Mouse (Mus musculus): ENCODE results near the gene Iqcg. TPM values are rescaled to one million over a fixed set of nuclear protein-coding genes. Genes with fewer than 3 reads are reported as not detected.
"Not testable (repeated sequence)": the region's sequence is repeated elsewhere in the genome, so short reads cannot be mapped to it uniquely, and the experiment has no call there.

The Iqcg gene
- total RNA-seq, 2 experiments from 2014 or later, result 6.0 to 9.7 TPM

- intact Hi-C loops (cut with DNase I), result no loop called here
- DNase-seq (ENCODE audit: extremely low spot score in 1 of 2, low spot score in 2 of 2), result peak in 1 of 2 experiments; percentile 45
Observed at GRCm38 (mm10) chr16:33056786-33057185, 768 bp upstream of the Iqcg start.

GRCm38 (mm10) chr16:33055655-33056054, 363 bp downstream of the Iqcg start:
- intact Hi-C loops (cut with DNase I), result no loop called here
- DNase-seq (ENCODE audit: extremely low spot score in 1 of 2, low spot score in 2 of 2), result no peak

DNA sequence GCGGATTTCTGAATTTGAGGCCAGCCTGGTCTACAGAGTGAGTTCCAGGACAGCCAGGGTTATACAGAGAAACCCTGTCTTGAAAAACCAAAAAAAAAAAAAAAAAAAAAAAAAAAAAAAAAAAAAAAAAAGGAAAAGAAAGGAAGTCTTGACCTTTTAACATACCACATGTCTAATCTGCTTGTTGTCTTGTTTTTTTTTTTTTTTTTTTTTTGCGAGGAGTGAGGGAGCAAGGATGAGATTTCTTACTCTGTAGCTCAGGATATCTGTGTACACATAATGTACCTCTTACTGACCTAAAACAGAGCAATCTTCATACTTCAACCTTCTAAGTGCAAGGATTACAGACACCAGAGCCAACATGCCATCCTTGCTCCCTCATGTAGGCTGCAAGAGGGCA, 1.1 kb downstream of the Iqcg start:
- DNase-seq (ENCODE audit: extremely low spot score in 1 of 2, low spot score in 2 of 2); intact Hi-C loops (cut with DNase I): not testable (repeated sequence)

GRCm38 (mm10) chr16:33053141-33053540, 2.9 kb downstream of the Iqcg start:
- DNase-seq (ENCODE audit: extremely low spot score in 1 of 2, low spot score in 2 of 2), result no peak
- intact Hi-C loops (cut with DNase I), result no loop called here

DNA sequence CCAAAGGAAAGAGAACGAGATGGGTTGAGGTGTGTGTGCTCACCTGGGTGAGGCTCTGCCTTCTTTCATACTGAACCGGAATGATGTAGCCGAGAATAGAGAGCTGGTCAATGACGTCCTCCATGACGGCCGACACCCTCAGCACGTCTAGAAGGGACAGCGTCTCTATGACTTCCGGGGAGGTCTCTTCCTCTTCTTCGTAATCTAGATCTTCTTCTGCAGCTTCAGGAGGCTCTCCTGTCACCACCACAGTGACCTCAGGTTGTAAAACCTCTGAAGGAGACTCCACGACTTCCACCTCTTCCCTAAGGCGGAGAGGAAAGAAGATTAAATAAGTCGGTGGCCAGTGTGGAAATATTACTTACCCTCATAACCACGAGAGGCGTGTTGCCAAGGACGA, 6.2 kb downstream of the Iqcg start:
- intact Hi-C loops (cut with DNase I), result no loop called here
- DNase-seq (ENCODE audit: extremely low spot score in 1 of 2, low spot score in 2 of 2), result no peak

- intact Hi-C loops (cut with DNase I), result no loop called here
Observed at GRCm38 (mm10) chr16:33048686-33049085, 7.3 kb downstream of the Iqcg start.

GRCm38 (mm10) chr16:33048004-33048403, 8.0 kb downstream of the Iqcg start:
- no peak for DNase-seq (ENCODE audit: extremely low spot score in 1 of 2, low spot score in 2 of 2)
- intact Hi-C loops (cut with DNase I), result no loop called here

More at GRCm38 (mm10) chr16:33048686-33049085, 7.3 kb downstream of the Iqcg start:
- no peak for DNase-seq (ENCODE audit: extremely low spot score in 1 of 2, low spot score in 2 of 2)

GRCm38 (mm10) chr16:33043268-33043667, 12.8 kb downstream of the Iqcg start:
- no peak for DNase-seq (ENCODE audit: extremely low spot score in 1 of 2, low spot score in 2 of 2)
- intact Hi-C loops (cut with DNase I), result no loop called here

DNA sequence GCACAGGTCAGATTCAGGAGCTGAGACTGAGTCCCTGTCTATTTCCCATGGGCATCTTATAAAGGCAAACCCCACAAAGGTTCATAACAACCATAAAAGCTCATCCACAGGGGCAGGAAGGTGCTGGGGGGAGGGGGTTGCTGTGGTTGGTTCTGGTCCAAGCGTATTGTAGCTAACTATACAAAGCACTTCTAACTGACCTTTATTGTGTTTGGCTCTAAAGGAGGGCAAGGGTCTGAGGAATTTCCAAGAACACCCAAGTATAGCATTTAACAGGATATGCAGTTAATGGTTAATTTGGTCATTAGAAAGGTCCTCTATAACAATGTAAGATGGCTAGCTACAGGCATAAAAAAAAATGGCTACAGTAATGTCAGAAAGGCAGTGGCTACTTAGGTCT, 13.3 kb downstream of the Iqcg start:
- intact Hi-C loops (cut with DNase I), result no loop called here
- no peak for DNase-seq (ENCODE audit: extremely low spot score in 1 of 2, low spot score in 2 of 2)

- intact Hi-C loops (cut with DNase I), result no loop called here
- DNase-seq (ENCODE audit: extremely low spot score in 1 of 2, low spot score in 2 of 2), result no peak
Observed at GRCm38 (mm10) chr16:33036006-33036405, 20.0 kb downstream of the Iqcg start.

GRCm38 (mm10) chr16:33026357-33026756, 29.7 kb downstream of the Iqcg start:
- peak in 1 of 2 experiments; percentile 49 for DNase-seq (ENCODE audit: extremely low spot score in 1 of 2, low spot score in 2 of 2)
- intact Hi-C loops (cut with DNase I), result loop anchor here (1.0 kb wide), 1 partner anchor 126 kb away; no protein-coding TSS in a partner anchor

GRCm38 (mm10) chr16:33024456-33025104, 31.4 kb downstream of the Iqcg start:
- intact Hi-C loops (cut with DNase I), result no loop called here
- no peak for DNase-seq (ENCODE audit: extremely low spot score in 1 of 2, low spot score in 2 of 2)

GRCm38 (mm10) chr16:33023750-33024149, 32.3 kb downstream of the Iqcg start:
- peak; percentile 76 to 85 for DNase-seq (ENCODE audit: extremely low spot score in 1 of 2, low spot score in 2 of 2)
- intact Hi-C loops (cut with DNase I), result no loop called here

- intact Hi-C loops (cut with DNase I), result no loop called here
- DNase-seq (ENCODE audit: extremely low spot score in 1 of 2, low spot score in 2 of 2), result no peak
Observed at GRCm38 (mm10) chr16:33021381-33021780, 34.6 kb downstream of the Iqcg start.

DNA sequence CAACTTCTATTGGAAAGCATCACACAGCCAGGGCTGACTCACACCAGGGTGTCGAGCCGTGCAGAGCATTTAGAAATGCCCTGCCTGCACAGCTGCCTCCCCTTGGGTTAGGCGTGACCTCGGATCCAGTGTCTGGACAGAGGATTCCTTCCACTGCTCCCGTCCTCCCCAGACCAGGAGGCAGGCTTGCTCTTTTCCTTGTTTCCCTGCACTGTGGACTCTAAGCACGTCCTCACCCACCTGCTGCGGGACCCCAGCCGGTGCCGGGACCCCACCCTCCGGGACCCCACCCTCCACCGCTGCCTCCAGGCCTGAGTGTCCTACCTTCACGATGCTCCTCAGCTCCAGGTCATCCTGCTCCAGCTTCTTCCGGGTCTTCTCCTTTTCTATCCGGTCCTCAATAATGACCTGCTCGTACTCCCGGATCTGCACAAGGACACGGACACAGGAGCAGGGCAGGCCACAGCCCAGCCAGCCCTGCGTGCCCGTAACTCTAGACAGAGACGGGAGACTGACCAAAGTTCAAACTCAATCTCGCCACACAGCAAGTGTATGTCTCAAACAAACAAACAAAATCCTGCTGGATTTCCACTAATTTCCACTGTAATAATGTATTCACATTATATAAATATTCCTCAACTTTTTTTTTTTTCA, 36.8 kb downstream of the Iqcg start:
- intact Hi-C loops (cut with DNase I), result no loop called here
- DNase-seq (ENCODE audit: extremely low spot score in 1 of 2, low spot score in 2 of 2), result no peak

- intact Hi-C loops (cut with DNase I), result no loop called here
- no peak for DNase-seq (ENCODE audit: extremely low spot score in 1 of 2, low spot score in 2 of 2)
Observed at GRCm38 (mm10) chr16:33017677-33018349, 38.2 kb downstream of the Iqcg start.

DNA sequence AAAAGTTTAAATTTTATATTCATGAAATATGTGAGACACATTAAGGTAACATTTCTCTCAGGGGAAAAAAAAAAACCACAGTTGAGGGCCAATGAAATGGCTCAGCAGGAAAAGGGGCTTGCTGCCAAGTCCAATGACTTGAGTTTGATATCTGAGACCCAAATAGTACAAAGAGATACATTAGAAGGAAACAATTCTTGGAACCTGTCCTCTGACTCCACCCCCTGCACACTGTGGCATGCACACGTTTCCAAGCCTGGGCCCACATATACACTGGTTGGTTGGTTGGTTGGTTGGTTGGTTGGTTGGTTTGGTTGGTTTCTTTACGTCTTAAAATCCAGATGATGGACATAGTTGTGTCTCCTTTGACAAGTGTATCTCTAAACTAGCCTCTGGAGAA, 40.0 kb downstream of the Iqcg start:
- intact Hi-C loops (cut with DNase I), result no loop called here

DNA sequence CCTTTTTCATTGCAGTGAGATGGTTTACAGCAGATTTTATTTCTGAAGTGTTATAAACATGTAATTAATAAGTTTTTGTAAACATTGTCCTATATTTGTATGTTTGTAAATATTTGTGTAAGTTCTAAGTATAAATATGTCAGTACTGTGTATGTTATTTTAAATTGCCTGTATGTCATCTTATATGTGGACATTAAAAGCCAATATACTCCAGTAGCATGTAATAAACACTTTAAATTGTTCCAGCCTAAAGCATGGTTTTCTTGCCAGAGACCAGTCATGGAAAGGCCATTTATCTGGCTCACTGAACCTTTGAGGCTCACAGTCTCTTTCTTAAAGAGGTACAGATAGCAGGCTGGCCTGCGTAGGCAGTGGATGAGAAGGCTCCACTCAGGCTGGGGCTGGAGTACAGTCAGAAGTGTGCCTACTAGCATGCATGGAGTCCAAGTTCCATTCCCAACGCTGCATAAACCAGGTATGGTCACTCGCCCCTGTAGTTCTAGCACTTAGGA, 40.6 kb downstream of the Iqcg start:
- intact Hi-C loops (cut with DNase I), result no loop called here
- no peak for DNase-seq (ENCODE audit: extremely low spot score in 1 of 2, low spot score in 2 of 2)

More for the DNA sequence above, 40.0 kb downstream of the Iqcg start:
- DNase-seq (ENCODE audit: extremely low spot score in 1 of 2, low spot score in 2 of 2), result no peak

DNA sequence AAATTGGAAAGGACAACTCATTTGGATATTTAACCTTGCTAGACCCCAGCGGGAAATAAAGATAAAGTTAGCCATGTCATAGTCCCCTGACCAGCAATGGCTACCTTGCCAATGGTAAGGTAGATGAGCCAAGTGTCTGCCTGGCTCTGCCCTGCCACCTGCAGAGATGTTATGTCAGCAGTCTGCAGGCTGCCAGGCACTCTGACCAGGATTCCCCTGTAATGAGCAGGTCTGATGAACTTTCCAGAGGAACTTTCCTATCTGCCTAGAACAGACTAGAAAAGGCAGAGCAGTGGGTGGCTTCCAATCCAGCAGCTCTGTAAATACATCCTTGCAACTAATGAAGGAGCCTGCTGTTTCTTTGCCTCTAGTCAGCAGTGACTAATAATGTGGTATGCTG, 41.1 kb downstream of the Iqcg start:
- intact Hi-C loops (cut with DNase I), result loop anchor here (5.0 kb wide), 1 partner anchor 198 kb away; no protein-coding TSS in a partner anchor

GRCm38 (mm10) chr16:33013801-33014200, 42.2 kb downstream of the Iqcg start:
- no peak for DNase-seq (ENCODE audit: extremely low spot score in 1 of 2, low spot score in 2 of 2)
- intact Hi-C loops (cut with DNase I), result loop anchor here (5.0 kb wide), 1 partner anchor 196 kb away; no protein-coding TSS in a partner anchor

More for the DNA sequence above, 41.1 kb downstream of the Iqcg start:
- DNase-seq (ENCODE audit: extremely low spot score in 1 of 2, low spot score in 2 of 2), result no peak

All from left cerebral cortex, postnatal 10 days (tissue).